Mouse (Mus musculus) CH12.LX (cell line): Measurements from ENCODE around the gene Irx3. TPM values are rescaled to one million over a fixed set of nuclear protein-coding genes. Genes with fewer than 3 reads are reported as not detected.

Experiments
- DNase-seq: peaks from one replicate; pipeline ENCODE4 v3.0.0-alpha.2; 2013; ENCODE audit errors: extremely low read depth
- H3K27ac ChIP-seq: 2 replicates; pipeline ENCODE4 v1.5.1; 2012; ENCODE audit warnings: low read depth, mild to moderate bottlenecking, control low read depth, moderate library complexity; ENCODE audit not compliant: insufficient read depth
- H3K27me3 ChIP-seq: replicated peaks from 2 replicates; pipeline ENCODE3; 2012; ENCODE audit warnings: inconsistent platforms
- H3K36me3 ChIP-seq, 2 experiments: replicated peaks in 1 of 2; 2 replicates each; pipeline versions ENCODE3 to v1.6.1; 2012; ENCODE audit warnings: inconsistent platforms in 1 of 2, low read length in 1 of 2, mild to moderate bottlenecking in 1 of 2, mixed read lengths in 1 of 2, moderate library complexity in 1 of 2; ENCODE audit not compliant: control insufficient read depth in 1 of 2, insufficient read depth in 1 of 2
- H3K4me1 ChIP-seq, 2 experiments: 2 replicates each; pipeline ENCODE4 v1.6.1; 2012; ENCODE audit warnings: inconsistent platforms in 1 of 2, moderate library complexity in 1 of 2; ENCODE audit not compliant: insufficient read depth in 2 of 2, control insufficient read depth in 1 of 2
- H3K4me2 ChIP-seq: 2 replicates; pipeline ENCODE4 v1.6.1; 2012; ENCODE audit warnings: low read depth, mild to moderate bottlenecking, control low read depth; ENCODE audit not compliant: poor library complexity, insufficient read depth, severe bottlenecking
- H3K4me3 ChIP-seq, 3 experiments: fragments of 150-350 bp in 1 of 3; sonication (generic) in 1 of 3; replicated peaks in 1 of 3; 2 replicates each; pipeline versions ENCODE3 to v1.5.1; 2011 to 2012; ENCODE audit warnings: low read depth in 2 of 3, low read length in 2 of 3, mild to moderate bottlenecking in 2 of 3, moderate library complexity in 2 of 3, control low read depth in 1 of 3, improper control_type of control experiment in 1 of 3, inconsistent platforms in 1 of 3, mixed read lengths in 1 of 3; ENCODE audit not compliant: poor library complexity in 1 of 3
- H3K79me2 ChIP-seq: replicated peaks from 2 replicates; pipeline ENCODE4 v1.6.1; 2012; ENCODE audit warnings: mild to moderate bottlenecking, moderate library complexity; ENCODE audit not compliant: control insufficient read depth, poor library complexity, insufficient read depth, severe bottlenecking; ENCODE audit errors: extremely low read depth
- H3K9ac ChIP-seq: 2 replicates; pipeline ENCODE4 v1.6.1; 2012; ENCODE audit warnings: low read depth, mild to moderate bottlenecking, control low read depth, moderate library complexity; ENCODE audit not compliant: insufficient read depth
- H3K9me3 ChIP-seq: replicated peaks from 2 replicates; pipeline ENCODE3; 2012; ENCODE audit warnings: low read length, inconsistent platforms, mixed read lengths
- E2F4 ChIP-seq: IDR thresholded peaks from 2 replicates; pipeline ENCODE4 v1.6.1; 2011; ENCODE audit warnings: low read depth, low read length, improper control_type of control experiment; ENCODE audit not compliant: insufficient replicate concordance
- EP300 ChIP-seq: IDR thresholded peaks from 2 replicates; pipeline ENCODE4 v1.6.1; 2011; ENCODE audit warnings: low read length, improper control_type of control experiment
- ETS1 ChIP-seq: conservative IDR thresholded peaks from 2 replicates; pipeline ENCODE4 v1.6.1; 2012; ENCODE audit warnings: low read depth, mild to moderate bottlenecking, inconsistent platforms, low read length, improper control_type of control experiment, moderate library complexity
- GABPA ChIP-seq: IDR thresholded peaks from 2 replicates; pipeline ENCODE4 v1.6.1; 2012; ENCODE audit warnings: low read depth, low read length, improper control_type of control experiment, inconsistent platforms; ENCODE audit not compliant: insufficient replicate concordance
- JUN ChIP-seq: IDR thresholded peaks from 2 replicates; pipeline ENCODE4 v1.6.1; 2011; ENCODE audit warnings: low read depth, mild to moderate bottlenecking, low read length, improper control_type of control experiment, moderate library complexity; ENCODE audit not compliant: insufficient read depth
- MAZ ChIP-seq: IDR thresholded peaks from 2 replicates; pipeline ENCODE4 v1.6.1; 2012; ENCODE audit warnings: low read depth, mild to moderate bottlenecking, inconsistent platforms, low read length, improper control_type of control experiment, moderate library complexity
- MXI1 ChIP-seq: IDR thresholded peaks from 2 replicates; pipeline ENCODE4 v1.6.1; 2011; ENCODE audit warnings: mild to moderate bottlenecking, low read depth, low read length, improper control_type of control experiment
- NRF1 ChIP-seq: IDR thresholded peaks from 2 replicates; pipeline ENCODE4 v1.6.1; 2014; ENCODE audit warnings: low read depth, mild to moderate bottlenecking, inconsistent platforms, low read length, improper control_type of control experiment, moderate library complexity
- POLR2A ChIP-seq: IDR thresholded peaks from 2 replicates; pipeline ENCODE4 v1.6.1; 2011; ENCODE audit warnings: low read depth, mild to moderate bottlenecking, improper control_type of control experiment, low read length
- POLR2AphosphoS2 ChIP-seq: IDR thresholded peaks from 2 replicates; pipeline ENCODE4 v1.6.1; 2011; ENCODE audit warnings: low read depth, low read length, improper control_type of control experiment
- RAD21 ChIP-seq: IDR thresholded peaks from 2 replicates; pipeline ENCODE4 v1.6.1; 2011; ENCODE audit warnings: low read depth, mild to moderate bottlenecking, low read length, improper control_type of control experiment, moderate library complexity
- RCOR1 ChIP-seq: conservative IDR thresholded peaks from 2 replicates; pipeline ENCODE4 v1.6.1; 2012; ENCODE audit warnings: low read depth, mild to moderate bottlenecking, inconsistent platforms, low read length, improper control_type of control experiment
- SMC3 ChIP-seq: IDR thresholded peaks from 2 replicates; pipeline ENCODE4 v1.6.1; 2011; ENCODE audit warnings: low read depth, low read length, improper control_type of control experiment
- TCF12 ChIP-seq: IDR thresholded peaks from 2 replicates; pipeline ENCODE4 v1.6.1; 2014; ENCODE audit warnings: low read depth, mild to moderate bottlenecking, inconsistent platforms, low read length, improper control_type of control experiment
- UBTF ChIP-seq: IDR thresholded peaks from 2 replicates; pipeline ENCODE4 v1.6.1; 2012; ENCODE audit warnings: low read depth, mild to moderate bottlenecking, inconsistent platforms, low read length, improper control_type of control experiment, moderate library complexity
- ZMIZ1 ChIP-seq: IDR thresholded peaks from 2 replicates; pipeline ENCODE4 v1.6.1; 2012; ENCODE audit warnings: low read depth, mild to moderate bottlenecking, inconsistent platforms, low read length, improper control_type of control experiment
- dilution Hi-C: fragments of 300-500 bp; cut with MboI; formaldehyde crosslinking; loops from 2 replicates; pipeline ENCODE4 v1.14.3; 2020; ENCODE audit warnings: low sequenced_read_pairs; ENCODE audit not compliant: extremely low pct_unique_long_range_greater_than_20kb, extremely low pct_ligation_motif_present
- in situ Hi-C: fragments of 300-500 bp; cut with MboI; formaldehyde crosslinking; loops from 3 replicates; pipeline ENCODE4 v1.14.3; 2019; ENCODE audit warnings: low sequenced_read_pairs, low pct_ligation_motif_present, low pct_unique_long_range_greater_than_20kb, mixed read lengths
- polyA plus RNA-seq: library from polyadenylated mRNA; unstranded; fragments of >175 nt; gene quantifications from 2 replicates; pipeline ENCODE4 v1.2.1, GENCODE M21; 2012; ENCODE audit warnings: low read depth; ENCODE audit not compliant: insufficient read length
- total RNA-seq, 2 experiments: library from RNA; depleted of rRNA; stranded (reverse); fragments of 300-350 nt in 1 of 2; fragments of >200 nt in 1 of 2; gene quantifications; 2 replicates each; pipeline ENCODE4 v1.2.3; 2012 to 2014

Irx3 gene
- total and polyA plus RNA-seq, 3 experiments = not detected

GRCm38 (mm10) chr8:91800523-91801240 lies 1.2 kb downstream of the Irx3 start:
- H3K27me3 ChIP-seq = no peaks in the 10 kb centered on the region
- in situ Hi-C loops = no loop called here

GRCm38 (mm10) chr8:91799681-91800522 lies 2.0 kb downstream of the Irx3 start:
- Histone ChIP-seq H3K27me3 (no peaks in the 10 kb centered on the region), H3K79me2 (no peaks in the 10 kb centered on the region), H3K4me2 (no peak overlapping the region), H3K9me3 (peaks cover 91% of the 10 kb centered on the region), H3K4me3 (no peak overlapping the region), H3K4me1 (no peaks in the 10 kb centered on the region), H3K9ac (no peak overlapping the region), H3K27ac (no peak overlapping the region), H3K36me3 (no peaks in the 10 kb centered on the region)
- no peak for DNase-seq
- dilution Hi-C loops = no loop called here
- TF ChIP-seq TCF12 (no peak), ZMIZ1 (no peak), RCOR1 (no peak), RAD21 (no peak), MAZ (no peak), MXI1 (no peak), ETS1 (no peak), POLR2AphosphoS2 (no peak), POLR2A (no peak), EP300 (no peak), NRF1 (no peak), UBTF (no peak), E2F4 (no peak), JUN (no peak), SMC3 (no peak)
- in situ Hi-C loops = no loop called here

More at GRCm38 (mm10) chr8:91800523-91801240, 1.2 kb downstream of the Irx3 start:
- Histone ChIP-seq H3K4me2 (no peak overlapping the region), H3K9ac (no peak overlapping the region), H3K36me3 (no peaks in the 10 kb centered on the region), H3K79me2 (no peaks in the 10 kb centered on the region)
- no peak for DNase-seq
- dilution Hi-C loops = no loop called here
- TF ChIP-seq GABPA = no peak
- TF ChIP-seq UBTF = no peak
- no peak for TF ChIP-seq RCOR1
- TF ChIP-seq E2F4 = no peak
- TF ChIP-seq EP300 = no peak
- TF ChIP-seq, all 38 proteins: peak for 0
- peaks cover 91% of the 10 kb centered on the region for H3K9me3 ChIP-seq
- H3K4me1 ChIP-seq = no peaks in the 10 kb centered on the region
- no peak overlapping the region for H3K27ac ChIP-seq
- no peak overlapping the region for H3K4me3 ChIP-seq
